Comparison of ENCODE assay signal across 8 mouse cellular contexts in genomic region chr3:117868637-117869323, GRCm38 (mm10). TPM values are rescaled to one million over a fixed set of nuclear protein-coding genes. Genes with fewer than 3 reads are reported as not detected.
DNase-seq lines count a peak whose midpoint lies in the region; ATAC-seq and TF ChIP-seq lines count a peak whose summit lies in the region.

Gene Snx7, minus strand, starts transcription at chr3:117868936.

- H3K4me1 ChIP-seq in hindbrain, embryonic 15.5 days (replicated peaks) = 0 out of 2 replicates have a peak, but pooled peaks cover 5% of the 10 kb centered on the region

- peak within 1 kb of the TSS; percentile 64 for H3K9ac ChIP-seq in hindbrain, embryonic 15.5 days

- ATAC-seq in hindbrain, embryonic 15.5 days (ENCODE audit: low FRiP score, low read depth) = peak; percentile 99

- peak within 1 kb of the TSS; percentile 92 for H3K27ac ChIP-seq in gastrocnemius, adult 2 months
- H3K27ac ChIP-seq in hindbrain, embryonic 15.5 days (replicated peaks) = peak within 1 kb of the TSS; percentile 73

- peak within 1 kb of the TSS; percentile 81 for H3K4me2 ChIP-seq in hindbrain, embryonic 15.5 days

- H3K36me3 ChIP-seq in hindbrain, embryonic 15.5 days = no peaks in the 10 kb centered on the region

- WGBS in hindbrain, embryonic 15.5 days = under 1% methylated on average over 52 of the region's 53 CpGs

- peak; percentile 37; the same call in 1 of the 2 replicates for TF ChIP-seq CTCF in gastrocnemius, adult 2 months (IDR thresholded peaks at IDR 0.05)

- peak; percentile 86 for DNase-seq in adipocyte (ENCODE audit: low spot score)
- DNase-seq in cerebellum, postnatal 36 days = peak; percentile 58 to 72
- peak; percentile 97 for DNase-seq in gastrocnemius, adult 2 months
- peak; percentile 73 for DNase-seq in left cerebral cortex, adult 11 months (ENCODE audit: low spot score)
- DNase-seq in lung, postnatal 25 days (ENCODE audit: low spot score) = peak; percentile 90
- DNase-seq in retina, embryonic 14.5 days (ENCODE audit: low spot score) = peak; percentile 84
- peak; percentile 84 for DNase-seq in urinary bladder, postnatal 25 days (ENCODE audit: low spot score)

- no peaks in the 10 kb centered on the region for H3K27me3 ChIP-seq in hindbrain, embryonic 15.5 days

- no peaks in the 10 kb centered on the region for H3K9me3 ChIP-seq in hindbrain, embryonic 15.5 days

- intact Hi-C loops in gastrocnemius, adult 2 months (cut with DNase I) = no loop called here

- H3K4me3 ChIP-seq in gastrocnemius, adult 2 months = peak within 1 kb of the TSS; percentile 86
- peak within 1 kb of the TSS; percentile 69 for H3K4me3 ChIP-seq in hindbrain, embryonic 15.5 days

RNA-seq across cellular contexts. Expression of gene Snx7, which starts in this region (rescaled TPM):
- total RNA-seq in gastrocnemius, adult 2 months (2021) = 1 to 10 TPM; 1.8 to 2.6 TPM
- polyA plus RNA-seq in hindbrain, embryonic 15.5 days (2015; fragmentation: Nextera tagmentation; extraction: Ambion mirVana) = 9.4 and 13.1 TPM in 2 replicates

Comparison
In these comparisons a context has a peak if more than half of its experiments do, and no peak if none do; other contexts are left out.
1. Peak in every context shown above with its lines: DNase-seq, ATAC-seq, H3K4me3 ChIP-seq and H3K27ac ChIP-seq.